Mouse (Mus musculus) heart, postnatal 0 days (tissue): ENCODE data around the gene Wnt10b. TPM values are rescaled to one million over a fixed set of nuclear protein-coding genes. Genes with fewer than 3 reads are reported as not detected.

ENCODE experiments used
- ATAC-seq: fragments of 200-750 bp; cut with Nextera tagmentation; 2 replicates; pipeline ENCODE4 v1.8.0; 2017; ENCODE audit warnings: low read depth, moderate number of reproducible peaks, moderate library complexity; ENCODE audit not compliant: insufficient read depth
- DNase-seq: peaks from one replicate; pipeline ENCODE4 v3.0.0-alpha.2; 2016; ENCODE audit warnings: low spot score
- H3K27ac ChIP-seq: fragments of 300-500 bp; sonication (generic); 2 replicates; pipeline ENCODE4 v1.5.1; 2014; ENCODE audit warnings: low read depth, mild to moderate bottlenecking
- H3K27me3 ChIP-seq: fragments of 300-500 bp; sonication (generic); 2 replicates; pipeline ENCODE4 v1.6.1; 2014; ENCODE audit warnings: low read length, mixed read lengths; ENCODE audit not compliant: control insufficient read depth, insufficient read depth
- H3K36me3 ChIP-seq: fragments of 300-500 bp; sonication (generic); replicated peaks from 2 replicates; pipeline ENCODE4 v1.6.1; 2014; ENCODE audit warnings: low read length, mixed read lengths; ENCODE audit not compliant: control insufficient read depth, insufficient read depth
- H3K4me1 ChIP-seq: fragments of 300-500 bp; sonication (generic); 2 replicates; pipeline ENCODE4 v1.6.1; 2014; ENCODE audit warnings: antibody characterized with exemption; ENCODE audit not compliant: control insufficient read depth, insufficient read depth
- H3K4me2 ChIP-seq: fragments of 300-500 bp; sonication (generic); 2 replicates; pipeline ENCODE4 v1.6.1; 2014; ENCODE audit warnings: low read depth, mild to moderate bottlenecking, low read length, moderate library complexity
- H3K4me3 ChIP-seq: fragments of 300-500 bp; sonication (generic); 2 replicates; pipeline ENCODE4 v1.5.1; 2014; ENCODE audit warnings: low read depth, low read length
- H3K9ac ChIP-seq: fragments of 300-500 bp; sonication (generic); replicated peaks from 2 replicates; pipeline ENCODE4 v1.6.1; 2014; ENCODE audit warnings: low read depth, low read length, mixed read lengths
- H3K9me3 ChIP-seq: fragments of 300-500 bp; sonication (generic); replicated peaks from 2 replicates; pipeline ENCODE4 v1.6.1; 2016; ENCODE audit warnings: low read length; ENCODE audit not compliant: control insufficient read depth
- CTCF ChIP-seq: IDR thresholded peaks from 2 replicates; pipeline ENCODE4 v1.5.1; 2016; ENCODE audit warnings: antibody characterized with exemption, control low read depth, low read depth
- EP300 ChIP-seq: IDR thresholded peaks from 2 replicates; pipeline ENCODE4 v1.6.1; 2016; ENCODE audit warnings: antibody characterized with exemption, low read depth
- WGBS: fragments of 180-500 bp; shearing (Covaris S2); extraction: QIAGEN DNeasy Blood & Tissue Kit; methylation state at CpG from one replicate; pipeline ENCODE4 v1.1.7; 2014; 5-methylcytosine and 5-hydroxymethylcytosine counted together
- polyA plus RNA-seq: library from polyadenylated mRNA; unstranded; fragments of >200 nt; fragmentation: Nextera tagmentation; extraction: Ambion mirVana; gene quantifications from 2 replicates; pipeline ENCODE4 v1.2.1, GENCODE M21; 2015
- total RNA-seq: library from RNA; depleted of rRNA; stranded (reverse); fragments of >200 nt; gene quantifications from 2 replicates; pipeline ENCODE4 v1.2.3, GENCODE M21; 2014; ENCODE audit warnings: low replicate concordance

Wnt10b gene
- total and polyA plus RNA-seq, 2 experiments from 2014 or later, result 0.07 TPM; not detected in 1

- no peak for TF ChIP-seq EP300
- no peak for TF ChIP-seq CTCF
- no peak overlapping the region for H3K4me2 ChIP-seq
- no peak overlapping the region for H3K27ac ChIP-seq
- peaks cover 9% of the 10 kb centered on the region for H3K4me1 ChIP-seq
- no peak for DNase-seq
- H3K9ac ChIP-seq, result no peak overlapping the region
- no peak for ATAC-seq
- H3K27me3 ChIP-seq, result no peaks in the 10 kb centered on the region
- no peaks in the 10 kb centered on the region for H3K9me3 ChIP-seq
- WGBS, result 68% methylated on average over 8 of the region's 8 CpGs
- no peak overlapping the region for H3K4me3 ChIP-seq
- H3K36me3 ChIP-seq, result peaks cover 13% of the 10 kb centered on the region
These were observed 45.9 kb downstream of the Wnt10b start for GRCm38 (mm10) chr15:98732006-98732531.

GRCm38 (mm10) chr15:98730790-98731189, 47.2 kb downstream of the Wnt10b start:
- no peak for TF ChIP-seq CTCF
- TF ChIP-seq EP300, result no peak
- Histone ChIP-seq H3K4me3 (no peak overlapping the region), H3K4me2 (no peak overlapping the region), H3K36me3 (peaks cover 2% of the 10 kb centered on the region; the same call in 1 of the 2 replicates), H3K27me3 (no peaks in the 10 kb centered on the region), H3K9me3 (no peaks in the 10 kb centered on the region), H3K27ac (no peak overlapping the region), H3K4me1 (peaks cover 9% of the 10 kb centered on the region), H3K9ac (no peak overlapping the region)
- ATAC-seq (no peak), DNase-seq (no peak)
- 65% methylated on average over 6 of the region's 6 CpGs for WGBS

DNA sequence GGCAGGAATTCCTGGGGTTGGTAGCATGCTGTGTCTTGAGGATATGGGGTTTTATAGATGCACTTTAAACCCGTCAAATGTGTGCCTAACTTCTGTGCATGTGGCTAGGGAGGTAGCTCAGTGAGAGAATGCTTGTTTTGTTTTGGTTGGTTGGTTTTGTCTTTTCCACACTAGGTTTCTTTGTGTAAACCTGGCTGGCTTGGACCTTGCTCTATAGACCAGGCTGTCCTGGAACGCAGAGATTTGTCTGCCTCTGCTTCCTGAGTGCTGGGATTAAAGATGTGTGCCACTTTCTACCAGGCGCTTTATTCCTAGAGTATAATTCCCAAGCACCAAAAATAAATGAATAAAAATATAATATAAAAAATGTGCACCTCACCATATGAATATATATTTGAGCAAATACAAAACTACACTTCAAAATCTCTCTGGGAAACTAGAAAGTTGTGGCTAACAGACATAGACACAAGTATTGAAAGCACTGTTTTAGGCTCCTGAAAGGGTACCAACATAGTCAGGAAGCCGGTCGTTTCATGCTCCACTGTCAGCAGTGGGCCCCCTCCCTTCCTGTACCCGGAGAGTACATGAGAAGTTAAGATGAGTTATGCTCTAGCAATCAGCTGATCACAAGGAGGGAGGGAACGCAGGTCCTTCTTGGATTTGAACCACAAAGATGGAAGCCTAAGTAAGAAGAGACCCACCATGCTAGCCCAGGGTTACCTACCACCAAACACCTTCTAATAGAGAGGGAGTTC, 48.0 kb downstream of the Wnt10b start:
- no peaks in the 10 kb centered on the region for H3K9me3 ChIP-seq
- no peak for DNase-seq
- H3K27me3 ChIP-seq, result no peaks in the 10 kb centered on the region
- H3K4me3 ChIP-seq, result no peak overlapping the region
- no peak overlapping the region for H3K27ac ChIP-seq
- no peak overlapping the region for H3K4me2 ChIP-seq
- 65% methylated on average over 7 of the region's 7 CpGs for WGBS
- no peaks in the 10 kb centered on the region for H3K36me3 ChIP-seq
- peaks cover 9% of the 10 kb centered on the region for H3K4me1 ChIP-seq
- ATAC-seq, result no peak
- no peak for TF ChIP-seq CTCF
- no peak for TF ChIP-seq EP300
- H3K9ac ChIP-seq, result no peak overlapping the region

GRCm38 (mm10) chr15:98728366-98728765, 49.6 kb downstream of the Wnt10b start:
- Histone ChIP-seq H3K27me3 (no peaks in the 10 kb centered on the region), H3K9me3 (no peaks in the 10 kb centered on the region), H3K4me3 (peak overlapping the region; percentile 61), H3K9ac (no peak overlapping the region), H3K4me2 (peak overlapping the region; percentile 97), H3K36me3 (no peaks in the 10 kb centered on the region), H3K4me1 (peaks cover 9% of the 10 kb centered on the region), H3K27ac (no peak overlapping the region)
- DNase-seq (no peak), ATAC-seq (no peak)
- TF ChIP-seq EP300 (no peak), CTCF (no peak)
- 35% methylated on average over 9 of the region's 9 CpGs for WGBS

GRCm38 (mm10) chr15:98727443-98728321, 50.3 kb downstream of the Wnt10b start, which contains the start of gene Fkbp11:
Gene Fkbp11, minus strand, starts transcription at chr15:98728198.
- Histone ChIP-seq H3K27ac (no peak within 1 kb of the TSS), H3K4me2 (peak within 1 kb of the TSS; percentile 97), H3K36me3 (no peaks in the 10 kb centered on the region), H3K9me3 (no peaks in the 10 kb centered on the region), H3K9ac (peak within 1 kb of the TSS; percentile 64), H3K4me1 (peaks cover 9% of the 10 kb centered on the region), H3K4me3 (peak within 1 kb of the TSS; percentile 61), H3K27me3 (no peaks in the 10 kb centered on the region)
- DNase-seq (peak; percentile 78), ATAC-seq (peak; percentile 84)
- 1% methylated on average over 39 of the region's 39 CpGs for whole genome bisulfite sequencing
- TF ChIP-seq EP300, result no peak
- TF ChIP-seq CTCF, result no peak
